Mouse (Mus musculus): ENCODE results near the gene Cd28. TPM values are rescaled to one million over a fixed set of nuclear protein-coding genes. Genes with fewer than 3 reads are reported as not detected.

Cd28 gene
- polyA plus RNA-seq, 1 experiment = 0.91 TPM

DNA sequence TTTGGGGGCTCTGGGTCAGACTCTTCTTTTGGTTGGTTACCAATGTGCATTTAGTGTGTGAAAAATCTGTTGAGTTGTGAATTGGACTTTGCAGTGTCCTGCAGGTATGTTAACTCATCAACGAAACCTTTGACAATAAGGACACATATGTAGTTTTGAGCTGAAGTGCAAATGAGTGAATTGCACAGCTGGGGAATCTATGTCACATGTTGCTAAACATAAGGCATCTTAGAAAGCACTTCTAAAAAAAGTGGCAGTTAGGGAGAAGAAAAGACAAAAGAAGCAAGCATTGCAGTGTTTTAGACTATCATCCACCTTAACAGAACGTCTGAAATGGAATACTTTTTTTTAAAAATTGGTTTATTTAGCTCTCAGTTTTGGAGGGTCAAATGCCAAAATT is 104.4 kb downstream of the Cd28 start:
- no peaks in the 10 kb centered on the region for H3K27me3 ChIP-seq (replicated peaks)
- H3K36me3 ChIP-seq (replicated peaks; ENCODE audit: low read length) = no peaks in the 10 kb centered on the region
- H3K4me1 ChIP-seq = peaks cover 25% of the 10 kb centered on the region
- TF ChIP-seq FLI1 (IDR thresholded peaks at IDR 0.05; ENCODE audit: low read length) (no peak), GATA1 (IDR thresholded peaks at IDR 0.05; ENCODE audit: borderline replicate concordance, low read length) (no peak)
- no peaks in the 10 kb centered on the region; the same call in 1 of the 2 replicates for H3K9me3 ChIP-seq
- H3K4me3 ChIP-seq (replicated peaks) = no peak overlapping the region

DNA sequence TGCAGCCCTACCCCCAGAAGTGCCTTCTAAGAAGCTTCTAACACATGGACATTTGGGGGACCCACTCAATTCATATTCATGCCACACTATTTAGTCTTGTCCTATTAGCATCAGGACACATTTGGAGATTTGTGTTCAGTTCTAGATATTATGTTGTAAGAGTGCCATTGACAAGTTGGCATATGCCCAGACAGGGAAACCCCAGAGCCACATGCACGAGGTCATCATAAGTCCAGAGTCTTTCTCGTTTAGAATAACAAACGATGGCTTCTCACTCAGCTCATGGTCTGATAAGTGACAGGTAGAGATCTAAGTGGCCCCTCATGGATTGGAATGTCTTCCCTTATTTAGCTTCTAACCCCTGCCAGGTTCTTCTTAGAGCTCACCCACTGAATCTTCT is 105.0 kb downstream of the Cd28 start:
- no peaks in the 10 kb centered on the region for H3K36me3 ChIP-seq (replicated peaks; ENCODE audit: low read length)
- peaks cover 25% of the 10 kb centered on the region for H3K4me1 ChIP-seq
- TF ChIP-seq GATA1 (IDR thresholded peaks at IDR 0.05; ENCODE audit: borderline replicate concordance, low read length) = no peak
- no peak for TF ChIP-seq FLI1 (IDR thresholded peaks at IDR 0.05; ENCODE audit: low read length)
- no peaks in the 10 kb centered on the region; the same call in 1 of the 2 replicates for H3K9me3 ChIP-seq
- no peak overlapping the region for H3K4me3 ChIP-seq (replicated peaks)
- no peaks in the 10 kb centered on the region for H3K27me3 ChIP-seq (replicated peaks)

Other genes starting within 250 kb of the Cd28 start
- 0.58 and 4.9 TPM in 2 replicates for gene Raph1, start 149.7 kb upstream of the Cd28 start, polyA plus RNA-seq (2012; ENCODE audit: insufficient read depth, low replicate concordance)
- not detected in 2 replicates for gene Ctla4, start 170.2 kb downstream of the Cd28 start, polyA plus RNA-seq (2012; ENCODE audit: insufficient read depth, low replicate concordance)

All from megakaryocyte, embryonic 14.5 days (primary cell).